8 mouse cellular contexts compared by ENCODE assay signal in genomic region chr2:136921003-136921408, GRCm38 (mm10). TPM values are rescaled to one million over a fixed set of nuclear protein-coding genes. Genes with fewer than 3 reads are reported as not detected.
DNase-seq lines count a peak whose midpoint lies in the region; ATAC-seq lines count a peak whose summit lies in the region.

No protein-coding gene starts in this region.

- no peak overlapping the region for H3K4me2 ChIP-seq in lung, embryonic 16.5 days (ENCODE audit: low read depth, low read length)
- H3K4me2 ChIP-seq in intestine, embryonic 16.5 days (ENCODE audit: low read depth, low read length): peak overlapping the region; percentile 25; the same call in 1 of the 2 replicates

- no peak overlapping the region for H3K9ac ChIP-seq in lung, embryonic 16.5 days (ENCODE audit: low read length)
- peak overlapping the region; percentile 43; the same call in 1 of the 2 replicates for H3K9ac ChIP-seq in intestine, embryonic 16.5 days (ENCODE audit: low read depth, low read length)

- no peaks in the 10 kb centered on the region for H3K27me3 ChIP-seq in lung, embryonic 16.5 days (ENCODE audit: control insufficient read depth, insufficient read depth, low read depth, low read length)
- no peaks in the 10 kb centered on the region for H3K27me3 ChIP-seq in intestine, embryonic 16.5 days (replicated peaks; ENCODE audit: control insufficient read depth, insufficient read depth, low read length)

- 20% methylated on average over 4 of the region's 4 CpGs for WGBS in lung, embryonic 16.5 days
- WGBS in intestine, embryonic 16.5 days: 40% methylated on average over 4 of the region's 4 CpGs

- ATAC-seq in lung, embryonic 16.5 days (ENCODE audit: low read depth): peak; percentile 52; the same call in 1 of the 2 replicates
- ATAC-seq in intestine, embryonic 16.5 days: peak; percentile 90

- no peak overlapping the region for H3K27ac ChIP-seq in lung, embryonic 16.5 days (ENCODE audit: low read length)
- H3K27ac ChIP-seq in intestine, embryonic 16.5 days (ENCODE audit: low read length): no peak overlapping the region

- no peaks in the 10 kb centered on the region for H3K36me3 ChIP-seq in lung, embryonic 16.5 days (ENCODE audit: control insufficient read depth, insufficient read depth, low read length)
- no peaks in the 10 kb centered on the region for H3K36me3 ChIP-seq in intestine, embryonic 16.5 days (ENCODE audit: control insufficient read depth, insufficient read depth, low read length)

- H3K4me3 ChIP-seq in lung, embryonic 16.5 days (ENCODE audit: low read length): no peak overlapping the region
- H3K4me3 ChIP-seq in intestine, embryonic 16.5 days (ENCODE audit: low read length): no peak overlapping the region

- H3K9me3 ChIP-seq in lung, embryonic 16.5 days (ENCODE audit: control insufficient read depth, low read length): no peaks in the 10 kb centered on the region
- no peaks in the 10 kb centered on the region for H3K9me3 ChIP-seq in intestine, embryonic 16.5 days (ENCODE audit: control insufficient read depth, low read length)

- DNase-seq in cerebellum, postnatal 10 days: peak; percentile 27 to 33
- no peak for DNase-seq in cerebellum, postnatal 4 days (ENCODE audit: low spot score in 2 of 2)
- DNase-seq in lung, postnatal 4 days: no peak
- peak; percentile 21 for DNase-seq in c-Kit-positive CD71-positive TER-119-negative erythroid progenitor cells, embryonic 14.5 days (ENCODE audit: low read depth)
- peak; percentile 26 to 38 for DNase-seq in right cerebral cortex, adult 2 months (ENCODE audit: low spot score in 2 of 2)
- DNase-seq in cerebellum, adult 18-20 months: no peak

- H3K4me1 ChIP-seq in lung, embryonic 16.5 days (replicated peaks; ENCODE audit: control insufficient read depth, insufficient read depth, low read length): peaks cover 4% of the 10 kb centered on the region; the same call in 1 of the 2 replicates
- H3K4me1 ChIP-seq in intestine, embryonic 16.5 days (ENCODE audit: control insufficient read depth, insufficient read depth, low read length): peaks cover 7% of the 10 kb centered on the region

RNA-seq across cellular contexts. Expression of gene AL731706.1, which starts 29.8 kb away (rescaled TPM):
- polyA plus RNA-seq in lung, embryonic 16.5 days (2015; fragmentation: Nextera tagmentation; extraction: Ambion mirVana): 27.9 and 28.9 TPM in 2 replicates
- polyA plus RNA-seq in intestine, embryonic 16.5 days (2015; fragmentation: Nextera tagmentation; extraction: Ambion mirVana): 45.5 and 45.6 TPM in 2 replicates

RNA-seq across cellular contexts. Expression of gene Mkks, which starts 29.8 kb away (rescaled TPM):
- polyA plus RNA-seq in lung, embryonic 16.5 days (2015; fragmentation: Nextera tagmentation; extraction: Ambion mirVana): 12.8 and 13.4 TPM in 2 replicates
- 17.3 and 18.9 TPM in 2 replicates for polyA plus RNA-seq in intestine, embryonic 16.5 days (2015; fragmentation: Nextera tagmentation; extraction: Ambion mirVana)

RNA-seq across cellular contexts. Expression of gene Slx4ip, which starts 30.0 kb away (rescaled TPM):
- 6.0 and 7.3 TPM in 2 replicates for polyA plus RNA-seq in lung, embryonic 16.5 days (2015; fragmentation: Nextera tagmentation; extraction: Ambion mirVana)
- 4.4 and 5.1 TPM in 2 replicates for polyA plus RNA-seq in intestine, embryonic 16.5 days (2015; fragmentation: Nextera tagmentation; extraction: Ambion mirVana)

RNA-seq across cellular contexts. Expression of gene AL731706.2, which starts 35.5 kb away (rescaled TPM):
- 31.8 and 41.3 TPM in 2 replicates for polyA plus RNA-seq in lung, embryonic 16.5 days (2015; fragmentation: Nextera tagmentation; extraction: Ambion mirVana)
- polyA plus RNA-seq in intestine, embryonic 16.5 days (2015; fragmentation: Nextera tagmentation; extraction: Ambion mirVana): 50.8 and 55.8 TPM in 2 replicates

Comparison
In these comparisons a context has a peak if more than half of its experiments do, and no peak if none do; other contexts are left out.
1. DNase-seq: peak in cerebellum, postnatal 10 days (2 of 2), c-Kit-positive CD71-positive TER-119-negative erythroid progenitor cells, embryonic 14.5 days (single experiment) and right cerebral cortex, adult 2 months (2 of 2); none in cerebellum, postnatal 4 days (0 of 2), lung, postnatal 4 days (0 of 2) and cerebellum, adult 18-20 months (0 of 2).